Mouse (Mus musculus) limb, embryonic 14.5 days (tissue): Measurements from ENCODE around the gene Pprc1. TPM values are rescaled to one million over a fixed set of nuclear protein-coding genes. Genes with fewer than 3 reads are reported as not detected.

ENCODE experiments used
- ATAC-seq: fragments of 200-750 bp; cut with Nextera tagmentation; 2 replicates; pipeline ENCODE4 v1.8.0; 2017; ENCODE audit warnings: low read depth, moderate number of reproducible peaks, moderate TSS enrichment; ENCODE audit not compliant: low FRiP score
- DNase-seq: peaks from one replicate; pipeline ENCODE4 v3.0.0-alpha.2; 2015; ENCODE audit warnings: low spot score
- H3K27ac ChIP-seq: fragments of 300-500 bp; sonication (generic); replicated peaks from 2 replicates; pipeline ENCODE4 v1.5.1; 2014; ENCODE audit warnings: low read depth, mild to moderate bottlenecking, low read length, moderate library complexity, mixed read lengths
- H3K27me3 ChIP-seq: fragments of 300-500 bp; sonication (generic); 2 replicates; pipeline ENCODE4 v1.6.1; 2014; ENCODE audit warnings: low read length, mixed read lengths; ENCODE audit not compliant: control insufficient read depth, insufficient read depth
- H3K36me3 ChIP-seq: fragments of 300-500 bp; sonication (generic); 2 replicates; pipeline ENCODE4 v1.6.1; 2014; ENCODE audit warnings: mild to moderate bottlenecking, low read length, moderate library complexity, mixed read lengths; ENCODE audit not compliant: control insufficient read depth, insufficient read depth
- H3K4me1 ChIP-seq: fragments of 300-500 bp; sonication (generic); 2 replicates; pipeline ENCODE4 v1.6.1; 2014; ENCODE audit warnings: antibody characterized with exemption, low read length, mixed read lengths; ENCODE audit not compliant: control insufficient read depth, insufficient read depth
- H3K4me2 ChIP-seq: fragments of 300-500 bp; sonication (generic); replicated peaks from 2 replicates; pipeline ENCODE4 v1.6.1; 2014; ENCODE audit warnings: low read depth, mild to moderate bottlenecking, low read length, moderate library complexity; ENCODE audit not compliant: severe bottlenecking
- H3K4me3 ChIP-seq: fragments of 300-500 bp; sonication (generic); replicated peaks from 2 replicates; pipeline ENCODE4 v1.5.1; 2014; ENCODE audit warnings: low read length
- H3K9ac ChIP-seq: fragments of 300-500 bp; sonication (generic); 2 replicates; pipeline ENCODE4 v1.6.1; 2014; ENCODE audit warnings: mild to moderate bottlenecking, low read depth, low read length, moderate library complexity; ENCODE audit not compliant: severe bottlenecking
- H3K9me3 ChIP-seq: fragments of 300-500 bp; sonication (generic); 2 replicates; pipeline ENCODE4 v1.6.1; 2016; ENCODE audit warnings: low read length; ENCODE audit not compliant: control insufficient read depth
- POLR2A ChIP-seq: fragments of 200-500 bp; IDR thresholded peaks from 2 replicates; pipeline ENCODE4 v1.8.0; 2012; ENCODE audit warnings: inconsistent platforms, mild to moderate bottlenecking, moderate library complexity, borderline replicate concordance; ENCODE audit not compliant: insufficient read depth, insufficient read length; ENCODE audit errors: extremely low read depth
- whole genome bisulfite sequencing: fragments of 180-500 bp; shearing (Covaris S2); extraction: QIAGEN DNeasy Blood & Tissue Kit; methylation state at CpG from one replicate; pipeline ENCODE4 v1.1.7; 2014; 5-methylcytosine and 5-hydroxymethylcytosine counted together
- polyA plus RNA-seq, 2 experiments: library from polyadenylated mRNA; depleted of rRNA in 1 of 2; stranded (reverse) in 1 of 2; unstranded in 1 of 2; fragments of >200 nt; fragmentation: Nextera tagmentation in 1 of 2; extraction: Ambion mirVana in 1 of 2; gene quantifications; 2 replicates each; pipeline versions ENCODE4 v1.2.1 to v1.2.3; 2012 to 2014

Gene Pprc1
- polyA plus RNA-seq, 2 experiments, result 40.5 to 61.5 TPM

GRCm38 (mm10) chr19:46030196-46030983, 14.3 kb upstream of the Pprc1 start:
- 0 out of 2 replicates have a peak, but pooled peaks cover 4% of the 10 kb centered on the region for H3K9me3 ChIP-seq
- ATAC-seq, result no peak
- TF ChIP-seq POLR2A, result no peak
- H3K4me1 ChIP-seq, result no peaks in the 10 kb centered on the region
- H3K27me3 ChIP-seq, result no peaks in the 10 kb centered on the region
- 95% methylated on average over 10 of the region's 10 CpGs for WGBS
- peaks cover 50% of the 10 kb centered on the region for H3K36me3 ChIP-seq
- no peak overlapping the region for H3K27ac ChIP-seq
- H3K4me3 ChIP-seq, result no peak overlapping the region
- no peak overlapping the region for H3K4me2 ChIP-seq
- no peak overlapping the region for H3K9ac ChIP-seq
- DNase-seq, result no peak

- Histone ChIP-seq H3K4me1 (peaks cover under 1% of the 10 kb centered on the region), H3K4me2 (no peak overlapping the region), H3K36me3 (peaks cover 65% of the 10 kb centered on the region), H3K4me3 (no peak overlapping the region), H3K27ac (no peak overlapping the region), H3K27me3 (no peaks in the 10 kb centered on the region), H3K9me3 (0 out of 2 replicates have a peak, but pooled peaks cover 4% of the 10 kb centered on the region), H3K9ac (no peak overlapping the region)
- TF ChIP-seq POLR2A, result no peak
- ATAC-seq, result 0 out of 2 replicates have a peak, but pooled peaks have one; percentile 25
- DNase-seq, result no peak
- 83% methylated on average over 9 of the region's 9 CpGs for WGBS
Measured at GRCm38 (mm10) chr19:46031689-46032432, 12.8 kb upstream of the Pprc1 start.

GRCm38 (mm10) chr19:46032731-46033510, 11.8 kb upstream of the Pprc1 start:
- peaks cover 11% of the 10 kb centered on the region for H3K4me1 ChIP-seq
- WGBS, result 88% methylated on average over 26 of the region's 26 CpGs
- no peak overlapping the region for H3K4me2 ChIP-seq
- no peak for ATAC-seq
- H3K36me3 ChIP-seq, result peaks cover 70% of the 10 kb centered on the region
- H3K27ac ChIP-seq, result no peak overlapping the region
- H3K27me3 ChIP-seq, result no peaks in the 10 kb centered on the region
- H3K9ac ChIP-seq, result no peak overlapping the region
- TF ChIP-seq POLR2A, result no peak
- DNase-seq, result no peak
- no peak overlapping the region for H3K4me3 ChIP-seq
- 0 out of 2 replicates have a peak, but pooled peaks cover 4% of the 10 kb centered on the region for H3K9me3 ChIP-seq

GRCm38 (mm10) chr19:46033911-46034310, 10.8 kb upstream of the Pprc1 start:
- H3K4me2 ChIP-seq, result no peak overlapping the region
- peaks cover 70% of the 10 kb centered on the region for H3K36me3 ChIP-seq
- H3K27ac ChIP-seq, result no peak overlapping the region
- H3K27me3 ChIP-seq, result no peaks in the 10 kb centered on the region
- ATAC-seq (no peak), DNase-seq (no peak)
- H3K9me3 ChIP-seq, result 0 out of 2 replicates have a peak, but pooled peaks cover 4% of the 10 kb centered on the region
- 92% methylated on average over 11 of the region's 11 CpGs for WGBS
- TF ChIP-seq POLR2A, result no peak
- no peak overlapping the region for H3K4me3 ChIP-seq
- H3K9ac ChIP-seq, result no peak overlapping the region
- H3K4me1 ChIP-seq, result peaks cover 17% of the 10 kb centered on the region

- Histone ChIP-seq H3K4me1 (peaks cover 30% of the 10 kb centered on the region), H3K27me3 (no peaks in the 10 kb centered on the region), H3K4me2 (no peak overlapping the region), H3K9ac (no peak overlapping the region), H3K36me3 (peaks cover 63% of the 10 kb centered on the region), H3K9me3 (no peaks in the 10 kb centered on the region), H3K27ac (no peak overlapping the region), H3K4me3 (no peak overlapping the region)
- DNase-seq, result no peak
- whole genome bisulfite sequencing, result 91% methylated on average over 13 of the region's 13 CpGs
- ATAC-seq, result no peak
- no peak for TF ChIP-seq POLR2A
Measured at GRCm38 (mm10) chr19:46035971-46036370, 8.7 kb upstream of the Pprc1 start.
